Mouse (Mus musculus): ENCODE data around the gene Gm10061. TPM values are rescaled to one million over a fixed set of nuclear protein-coding genes. Genes with fewer than 3 reads are reported as not detected.
"Not testable (repeated sequence)": the region's sequence is repeated elsewhere in the genome, so short reads cannot be mapped to it uniquely, and the experiment has no call there.

Gm10061 gene
- not detected in 2 replicates for polyA plus RNA-seq (2015; fragmentation: Nextera tagmentation; extraction: Ambion mirVana)

DNA sequence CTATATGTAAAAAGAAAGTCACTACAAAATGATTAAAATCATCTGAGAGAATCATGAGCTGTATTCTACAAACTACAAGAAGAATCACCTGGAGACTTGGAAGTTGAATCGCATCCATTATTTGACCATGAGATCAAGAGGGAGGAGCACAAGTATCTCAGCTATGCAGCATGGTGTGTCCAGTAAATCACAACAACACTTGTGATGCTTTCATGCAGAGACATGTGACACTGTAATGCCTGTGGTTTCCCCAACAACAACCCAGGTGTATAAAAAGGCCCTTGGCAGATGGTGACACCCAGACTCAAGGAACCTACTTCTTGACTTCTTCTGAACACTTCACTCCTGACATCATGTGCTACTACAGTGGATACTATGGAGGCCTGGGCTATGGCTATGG lies at the start of gene Gm10061:
Gene Gm10061, plus strand, starts transcription at position 301 of the 400 bp plus-strand sequence.
- Histone ChIP-seq H3K36me3 (replicated peaks) (no peaks in the 10 kb centered on the region), H3K4me2 (no peak within 1 kb of the TSS), H3K9me3 (replicated peaks) (no peaks in the 10 kb centered on the region), H3K4me3 (replicated peaks) (no peak within 1 kb of the TSS), H3K9ac (no peak within 1 kb of the TSS), H3K27ac (replicated peaks) (no peak within 1 kb of the TSS), H3K27me3 (no peaks in the 10 kb centered on the region), H3K4me1 (replicated peaks) (no peaks in the 10 kb centered on the region)
- no peak for ATAC-seq (ENCODE audit: insufficient read depth)
- 80% methylated on average over 1 of the region's 1 CpGs for WGBS (ENCODE audit: insufficient replicate concordance)

DNA sequence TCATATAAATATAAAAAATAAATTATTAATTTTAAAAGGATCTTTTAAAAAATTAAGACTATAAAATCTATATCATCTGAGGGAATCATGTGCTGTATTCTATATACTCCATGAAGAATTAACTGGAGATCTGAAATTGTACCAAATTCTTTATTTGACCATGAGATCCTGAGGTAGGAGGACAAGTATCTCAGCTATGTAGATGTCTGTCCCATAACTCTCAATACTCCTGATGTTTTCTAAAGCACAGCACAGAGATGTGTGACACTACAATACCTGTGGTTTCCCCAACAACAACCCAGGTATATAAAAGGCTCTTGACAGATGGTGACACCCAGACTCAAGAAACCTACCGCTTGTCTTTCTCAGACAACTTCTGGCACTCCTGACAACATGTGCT lies 10.3 kb upstream of the Gm10061 start, which contains the start of gene Gm6358:
Gene Gm6358, plus strand, starts transcription at position 301 of the 400 bp plus-strand sequence.
- Histone ChIP-seq H3K4me3 (replicated peaks) (no peak within 1 kb of the TSS), H3K27ac (replicated peaks) (no peak within 1 kb of the TSS), H3K27me3 (no peaks in the 10 kb centered on the region), H3K4me1 (replicated peaks) (no peaks in the 10 kb centered on the region), H3K9me3 (replicated peaks) (no peaks in the 10 kb centered on the region), H3K36me3 (replicated peaks) (no peaks in the 10 kb centered on the region), H3K9ac (no peak within 1 kb of the TSS), H3K4me2 (no peak within 1 kb of the TSS)
- 77% methylated on average over 1 of the region's 1 CpGs for WGBS (ENCODE audit: insufficient replicate concordance)
- ATAC-seq (ENCODE audit: insufficient read depth): no peak

DNA sequence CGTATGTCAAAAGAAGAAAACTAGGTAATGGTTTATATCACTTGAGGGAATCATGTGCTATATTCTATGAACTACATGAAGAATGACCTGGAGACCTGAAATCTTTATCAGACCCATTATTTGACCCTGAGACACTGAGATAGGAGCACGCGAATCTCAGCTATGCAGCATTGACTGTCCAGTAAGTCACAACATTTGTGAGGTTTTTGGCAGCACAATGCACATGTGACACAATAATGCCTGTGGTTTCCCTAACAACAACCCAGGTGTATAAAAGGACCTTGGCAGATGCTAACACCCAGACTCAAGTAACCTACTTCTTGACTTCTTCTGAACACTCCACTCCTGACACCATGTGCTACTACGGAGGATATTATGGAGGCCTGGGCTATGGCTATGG lies 6.8 kb downstream of the Gm10061 start, which contains the start of gene Gm9789:
Gene Gm9789, plus strand, starts transcription at position 301 of the 400 bp plus-strand sequence.
- H3K9me3 ChIP-seq (replicated peaks): 0 out of 2 replicates have a peak, but pooled peaks cover 3% of the 10 kb centered on the region
- H3K9ac ChIP-seq: no peak within 1 kb of the TSS
- H3K27me3 ChIP-seq: no peaks in the 10 kb centered on the region
- H3K4me3 ChIP-seq (replicated peaks): no peak within 1 kb of the TSS
- WGBS (ENCODE audit: insufficient replicate concordance): 72% methylated on average over 4 of the region's 4 CpGs
- no peak within 1 kb of the TSS for H3K27ac ChIP-seq (replicated peaks)
- ATAC-seq (ENCODE audit: insufficient read depth): no peak
- no peaks in the 10 kb centered on the region for H3K4me1 ChIP-seq (replicated peaks)
- no peak within 1 kb of the TSS for H3K4me2 ChIP-seq
- H3K36me3 ChIP-seq (replicated peaks): no peaks in the 10 kb centered on the region

DNA sequence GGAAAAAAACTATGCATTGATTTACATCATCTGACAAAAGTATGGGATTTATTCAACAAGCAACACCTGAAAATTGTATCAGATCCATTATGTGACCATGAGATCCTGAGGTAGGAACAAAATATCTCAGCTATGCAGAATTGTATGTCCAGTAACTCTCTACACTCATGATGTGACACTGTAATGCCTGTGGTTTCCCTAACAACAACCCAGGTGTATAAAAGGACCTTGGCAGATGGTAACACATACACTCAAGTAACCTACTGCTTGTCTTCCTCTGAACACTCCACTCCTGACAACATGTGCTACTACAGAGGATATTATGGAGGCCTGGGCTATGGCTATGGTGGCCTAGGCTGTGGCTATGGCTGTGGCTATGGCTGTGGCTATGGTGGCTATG lies 18.3 kb downstream of the Gm10061 start, which contains the start of gene Gm7735:
Gene Gm7735, plus strand, starts transcription at position 301 of the 400 bp plus-strand sequence.
- not testable (repeated sequence) for H3K4me3 ChIP-seq (replicated peaks); H3K4me1 ChIP-seq (replicated peaks)

DNA sequence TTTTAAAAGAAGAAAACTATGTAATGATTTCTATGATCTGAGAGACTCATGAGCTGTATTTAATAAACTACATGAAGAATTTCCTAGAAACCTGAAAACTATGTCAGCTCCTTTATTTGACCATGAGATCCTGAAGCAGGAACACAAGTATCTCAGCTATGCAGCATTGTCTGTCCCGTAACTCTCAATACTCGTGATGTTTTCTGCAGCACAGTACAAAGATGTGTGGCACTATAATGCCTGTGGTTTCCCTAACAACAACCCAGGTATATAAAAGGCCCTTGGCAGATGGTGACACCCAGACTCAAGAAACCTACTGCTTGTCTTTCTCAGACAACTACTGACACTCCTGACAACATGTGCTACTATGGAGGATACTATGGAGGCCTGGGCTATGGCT lies 23.5 kb downstream of the Gm10061 start, which contains the start of gene 1110057P08Rik:
Gene 1110057P08Rik, plus strand, starts transcription at position 301 of the 400 bp plus-strand sequence.
- Histone ChIP-seq H3K36me3 (replicated peaks) (no peaks in the 10 kb centered on the region), H3K4me3 (replicated peaks) (no peak within 1 kb of the TSS), H3K4me1 (replicated peaks) (no peaks in the 10 kb centered on the region), H3K27ac (replicated peaks) (no peak within 1 kb of the TSS), H3K27me3 (no peaks in the 10 kb centered on the region), H3K9me3 (replicated peaks) (no peaks in the 10 kb centered on the region), H3K4me2 (no peak within 1 kb of the TSS), H3K9ac (no peak within 1 kb of the TSS)
- 48% methylated on average over 2 of the region's 2 CpGs for WGBS (ENCODE audit: insufficient replicate concordance)
- ATAC-seq (ENCODE audit: insufficient read depth): no peak

More for the DNA sequence above, 18.3 kb downstream of the Gm10061 start, which contains the start of gene Gm7735:
- H3K9me3 ChIP-seq (replicated peaks); H3K27me3 ChIP-seq; H3K36me3 ChIP-seq (replicated peaks); H3K27ac ChIP-seq (replicated peaks); ATAC-seq (ENCODE audit: insufficient read depth); H3K9ac ChIP-seq; H3K4me2 ChIP-seq: not testable (repeated sequence)

DNA sequence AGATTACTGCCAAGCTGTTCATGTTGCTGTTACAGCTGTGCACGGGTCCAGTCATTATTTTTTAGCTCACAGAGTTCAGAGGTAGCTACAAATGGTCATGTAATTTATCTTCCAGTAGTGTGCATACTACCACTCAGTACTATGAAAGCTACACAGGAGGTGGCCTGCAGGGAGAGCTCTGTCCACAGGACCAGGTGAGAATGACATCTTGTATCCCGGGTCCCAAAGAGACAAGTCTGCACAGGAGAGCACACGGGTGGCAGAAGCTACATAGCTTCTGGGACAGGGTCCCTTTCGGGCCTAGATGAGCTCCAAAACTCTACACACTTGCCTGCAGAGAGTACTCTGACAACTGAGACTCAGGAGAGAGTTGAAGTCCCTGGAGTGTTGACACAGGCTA lies 37.7 kb downstream of the Gm10061 start:
- no peak for ATAC-seq (ENCODE audit: insufficient read depth)
- Histone ChIP-seq H3K36me3 (replicated peaks) (no peaks in the 10 kb centered on the region), H3K4me3 (replicated peaks) (no peak overlapping the region), H3K4me1 (replicated peaks) (no peaks in the 10 kb centered on the region), H3K27me3 (no peaks in the 10 kb centered on the region), H3K4me2 (no peak overlapping the region), H3K27ac (replicated peaks) (no peak overlapping the region), H3K9me3 (replicated peaks) (no peaks in the 10 kb centered on the region), H3K9ac (no peak overlapping the region)
- WGBS (ENCODE audit: insufficient replicate concordance): 51% methylated on average over 4 of the region's 4 CpGs

Other genes with a start within 250 kb of the Gm10061 start
- not detected in 2 replicates for gene Krtap19-9b, start 218.8 kb upstream of the Gm10061 start, polyA plus RNA-seq (2015; fragmentation: Nextera tagmentation; extraction: Ambion mirVana)
- gene Krtap16-3, start 188.2 kb upstream of the Gm10061 start, polyA plus RNA-seq (2015; fragmentation: Nextera tagmentation; extraction: Ambion mirVana): not detected in 2 replicates
- not detected in 2 replicates for gene Krtap22-2, start 140.3 kb upstream of the Gm10061 start, polyA plus RNA-seq (2015; fragmentation: Nextera tagmentation; extraction: Ambion mirVana)
- not detected in 2 replicates for gene Gm10229, start 135.8 kb upstream of the Gm10061 start, polyA plus RNA-seq (2015; fragmentation: Nextera tagmentation; extraction: Ambion mirVana)
- gene Krtap6-1, start 119.4 kb upstream of the Gm10061 start, polyA plus RNA-seq (2015; fragmentation: Nextera tagmentation; extraction: Ambion mirVana): not detected in 2 replicates
- gene Gm10228, start 109.6 kb upstream of the Gm10061 start, polyA plus RNA-seq (2015; fragmentation: Nextera tagmentation; extraction: Ambion mirVana): not detected in 2 replicates
- not detected in 2 replicates for gene Krtap6-5, start 103.2 kb upstream of the Gm10061 start, polyA plus RNA-seq (2015; fragmentation: Nextera tagmentation; extraction: Ambion mirVana)
- gene 1110025L11Rik, start 87.1 kb upstream of the Gm10061 start, polyA plus RNA-seq (2015; fragmentation: Nextera tagmentation; extraction: Ambion mirVana): not detected in 2 replicates
- not detected in 2 replicates for gene Krtap6-3, start 67.1 kb upstream of the Gm10061 start, polyA plus RNA-seq (2015; fragmentation: Nextera tagmentation; extraction: Ambion mirVana)
- not detected in 2 replicates for gene Gm6358, start 10.2 kb upstream of the Gm10061 start, polyA plus RNA-seq (2015; fragmentation: Nextera tagmentation; extraction: Ambion mirVana)
- not detected in 2 replicates for gene Gm9789, start 6.9 kb downstream of the Gm10061 start, polyA plus RNA-seq (2015; fragmentation: Nextera tagmentation; extraction: Ambion mirVana)
- gene Gm7735, start 18.4 kb downstream of the Gm10061 start, polyA plus RNA-seq (2015; fragmentation: Nextera tagmentation; extraction: Ambion mirVana): not detected in 2 replicates
- gene 1110057P08Rik, start 23.6 kb downstream of the Gm10061 start, polyA plus RNA-seq (2015; fragmentation: Nextera tagmentation; extraction: Ambion mirVana): not detected in 2 replicates
- not detected in 2 replicates for gene Krtap20-2, start 54.8 kb downstream of the Gm10061 start, polyA plus RNA-seq (2015; fragmentation: Nextera tagmentation; extraction: Ambion mirVana)

Data from liver, embryonic 15.5 days (tissue).